Mouse (Mus musculus) small intestine, adult 2 months (tissue): ENCODE data around the gene Nup98.

ENCODE experiments used
- CTCF ChIP-seq: fragments of 200-500 bp; IDR thresholded peaks from 2 replicates; pipeline ENCODE4 v1.5.1; 2012; ENCODE audit warnings: low read depth, mild to moderate bottlenecking, control low read depth, inconsistent platforms, low read length, moderate library complexity, mixed read lengths; ENCODE audit not compliant: insufficient replicate concordance, insufficient read length; ENCODE audit errors: extremely low read depth
- POLR2A ChIP-seq: fragments of 200-500 bp; IDR thresholded peaks from 2 replicates; pipeline ENCODE4 v1.6.1; 2012; ENCODE audit warnings: low read depth, mild to moderate bottlenecking, control low read depth, inconsistent platforms, low read length, moderate library complexity

GRCm38 (mm10) chr7:102116579-102117331, 93.2 kb downstream of the Nup98 start, which contains the start of gene Chrna10:
- TF ChIP-seq CTCF (no peak), POLR2A (no peak)
